Mouse (Mus musculus): ENCODE measurements around the gene Slx4ip.

Gene Slx4ip

GRCm38 (mm10) chr2:136947937-136948336, 56.9 kb downstream of the Slx4ip start:
- no peak for DNase-seq

- no peak for DNase-seq
Observed at GRCm38 (mm10) chr2:136952238-136952637, 61.2 kb downstream of the Slx4ip start.

GRCm38 (mm10) chr2:136955726-136956571, 64.9 kb downstream of the Slx4ip start:
- DNase-seq: no peak

- peak in 1 of 2 experiments; percentile 4 for DNase-seq
Observed at GRCm38 (mm10) chr2:136958697-136959096, 67.7 kb downstream of the Slx4ip start.

GRCm38 (mm10) chr2:136975774-136976173, 84.8 kb downstream of the Slx4ip start:
- no peak for DNase-seq

GRCm38 (mm10) chr2:136979056-136979772, 88.2 kb downstream of the Slx4ip start:
- DNase-seq: no peak

- no peak for DNase-seq
Observed at GRCm38 (mm10) chr2:136981062-136981879, 90.3 kb downstream of the Slx4ip start.

- DNase-seq: no peak
Observed at GRCm38 (mm10) chr2:136983959-136984358, 92.9 kb downstream of the Slx4ip start.

GRCm38 (mm10) chr2:136985998-136986730, 95.1 kb downstream of the Slx4ip start:
- no peak for DNase-seq

- DNase-seq: no peak
Observed at GRCm38 (mm10) chr2:136993116-136993515, 102.1 kb downstream of the Slx4ip start.

GRCm38 (mm10) chr2:136997104-136997503, 106.1 kb downstream of the Slx4ip start:
- DNase-seq: no peak

GRCm38 (mm10) chr2:137002031-137002430, 111.0 kb downstream of the Slx4ip start:
- DNase-seq: no peak

GRCm38 (mm10) chr2:137006656-137007055, 115.6 kb downstream of the Slx4ip start:
- no peak for DNase-seq

- no peak for DNase-seq
Observed at GRCm38 (mm10) chr2:137011980-137012379, 121.0 kb downstream of the Slx4ip start.

- DNase-seq: no peak
Observed at GRCm38 (mm10) chr2:137013151-137013550, 122.1 kb downstream of the Slx4ip start.

- DNase-seq: no peak
Observed at GRCm38 (mm10) chr2:137013811-137014350, 122.9 kb downstream of the Slx4ip start.

- no peak for DNase-seq
Observed at GRCm38 (mm10) chr2:137014423-137014822, 123.4 kb downstream of the Slx4ip start.

- no peak for DNase-seq
Observed at GRCm38 (mm10) chr2:137044122-137044521, 153.1 kb downstream of the Slx4ip start.

GRCm38 (mm10) chr2:137049367-137049766, 158.3 kb downstream of the Slx4ip start:
- DNase-seq: no peak

- DNase-seq: no peak
Observed at GRCm38 (mm10) chr2:137049906-137050305, 158.9 kb downstream of the Slx4ip start.

GRCm38 (mm10) chr2:137063829-137064228, 172.8 kb downstream of the Slx4ip start:
- DNase-seq: no peak

GRCm38 (mm10) chr2:137064513-137064912, 173.5 kb downstream of the Slx4ip start:
- no peak for DNase-seq
